Mouse (Mus musculus): ENCODE measurements around the gene Chil1.

Chil1 gene

GRCm38 (mm10) chr1:134211043-134211442 lies 29.1 kb downstream of the Chil1 start:
- no peak for TF ChIP-seq GATA4 (IDR thresholded peaks at IDR 0.05; ENCODE audit: insufficient replicate concordance, low read length)

- no peak for TF ChIP-seq GATA4 (IDR thresholded peaks at IDR 0.05; ENCODE audit: insufficient replicate concordance, low read length)
Measured at GRCm38 (mm10) chr1:134211631-134212030, 29.7 kb downstream of the Chil1 start.

- no peak for TF ChIP-seq GATA4 (IDR thresholded peaks at IDR 0.05; ENCODE audit: insufficient replicate concordance, low read length)
Measured at GRCm38 (mm10) chr1:134212351-134212750, 30.4 kb downstream of the Chil1 start.

- TF ChIP-seq GATA4 (IDR thresholded peaks at IDR 0.05; ENCODE audit: insufficient replicate concordance, low read length) = no peak
Measured at GRCm38 (mm10) chr1:134213405-134213804, 31.4 kb downstream of the Chil1 start.

- TF ChIP-seq GATA4 (IDR thresholded peaks at IDR 0.05; ENCODE audit: insufficient replicate concordance, low read length) = no peak
Measured at GRCm38 (mm10) chr1:134215059-134215458, 33.1 kb downstream of the Chil1 start.

- no peak for TF ChIP-seq GATA4 (IDR thresholded peaks at IDR 0.05; ENCODE audit: insufficient replicate concordance, low read length)
Measured at GRCm38 (mm10) chr1:134215751-134216628, 34.0 kb downstream of the Chil1 start.

- no peak for TF ChIP-seq GATA4 (IDR thresholded peaks at IDR 0.05; ENCODE audit: insufficient replicate concordance, low read length)
Measured at GRCm38 (mm10) chr1:134216629-134216971, 34.6 kb downstream of the Chil1 start.

GRCm38 (mm10) chr1:134217028-134217481 lies 35.1 kb downstream of the Chil1 start:
- TF ChIP-seq GATA4 (IDR thresholded peaks at IDR 0.05; ENCODE audit: insufficient replicate concordance, low read length) = no peak

- TF ChIP-seq GATA4 (IDR thresholded peaks at IDR 0.05; ENCODE audit: insufficient replicate concordance, low read length) = no peak
Measured at GRCm38 (mm10) chr1:134217942-134218341, 36.0 kb downstream of the Chil1 start.

- no peak for TF ChIP-seq GATA4 (IDR thresholded peaks at IDR 0.05; ENCODE audit: insufficient replicate concordance, low read length)
Measured at GRCm38 (mm10) chr1:134219608-134220007, 37.6 kb downstream of the Chil1 start.

GRCm38 (mm10) chr1:134221172-134221571 lies 39.2 kb downstream of the Chil1 start:
- TF ChIP-seq GATA4 (IDR thresholded peaks at IDR 0.05; ENCODE audit: insufficient replicate concordance, low read length) = no peak

- peak; percentile 78; the same call in 1 of the 2 replicates for TF ChIP-seq GATA4 (IDR thresholded peaks at IDR 0.05; ENCODE audit: insufficient replicate concordance, low read length)
Measured at GRCm38 (mm10) chr1:134222122-134223055, 40.4 kb downstream of the Chil1 start.

GRCm38 (mm10) chr1:134224649-134225227 lies 42.8 kb downstream of the Chil1 start:
- no peak for TF ChIP-seq GATA4 (IDR thresholded peaks at IDR 0.05; ENCODE audit: insufficient replicate concordance, low read length)

GRCm38 (mm10) chr1:134225375-134225774 lies 43.4 kb downstream of the Chil1 start:
- no peak for TF ChIP-seq GATA4 (IDR thresholded peaks at IDR 0.05; ENCODE audit: insufficient replicate concordance, low read length)

- TF ChIP-seq GATA4 (IDR thresholded peaks at IDR 0.05; ENCODE audit: insufficient replicate concordance, low read length) = no peak
Measured at GRCm38 (mm10) chr1:134226739-134227138, 44.8 kb downstream of the Chil1 start.
